Mouse (Mus musculus): Measurements from ENCODE around the gene Ctsz. TPM values are rescaled to one million over a fixed set of nuclear protein-coding genes. Genes with fewer than 3 reads are reported as not detected.

The Ctsz gene
- total and polyA plus RNA-seq, 2 experiments from 2014 or later: 61.7 to 72.8 TPM

GRCm38 (mm10) chr2:174439961-174440360, 1.1 kb upstream of the Ctsz start:
- DNase-seq (ENCODE audit: low spot score) (no peak), ATAC-seq (ENCODE audit: insufficient read depth, low read depth) (no peak)
- WGBS: 83% methylated on average over 9 of the region's 9 CpGs
- Histone ChIP-seq H3K9me3 (replicated peaks; ENCODE audit: control insufficient read depth, low read length) (no peaks in the 10 kb centered on the region), H3K4me1 (ENCODE audit: control insufficient read depth, insufficient read depth) (peaks cover 25% of the 10 kb centered on the region), H3K36me3 (replicated peaks; ENCODE audit: control insufficient read depth, insufficient read depth, low read length) (0 out of 2 replicates have a peak, but pooled peaks cover 3% of the 10 kb centered on the region), H3K27ac (ENCODE audit: low read depth) (no peak overlapping the region), H3K4me2 (ENCODE audit: low read depth, low read length) (no peak overlapping the region), H3K4me3 (ENCODE audit: low read depth, low read length) (no peak overlapping the region), H3K9ac (replicated peaks; ENCODE audit: low read depth, low read length) (no peak overlapping the region), H3K27me3 (ENCODE audit: control insufficient read depth, insufficient read depth, low read length) (no peaks in the 10 kb centered on the region)
- no peak for TF ChIP-seq EP300 (IDR thresholded peaks at IDR 0.05; ENCODE audit: low read depth)
- no peak for TF ChIP-seq CTCF (IDR thresholded peaks at IDR 0.05; ENCODE audit: low read depth)

- no peak for TF ChIP-seq EP300 (IDR thresholded peaks at IDR 0.05; ENCODE audit: low read depth)
- TF ChIP-seq CTCF (IDR thresholded peaks at IDR 0.05; ENCODE audit: low read depth): no peak
- Histone ChIP-seq H3K27ac (ENCODE audit: low read depth) (0 out of 2 replicates have a peak overlapping the region, but pooled peaks have one; percentile 18), H3K9me3 (replicated peaks; ENCODE audit: control insufficient read depth, low read length) (no peaks in the 10 kb centered on the region), H3K4me2 (ENCODE audit: low read depth, low read length) (peak overlapping the region; percentile 79), H3K27me3 (ENCODE audit: control insufficient read depth, insufficient read depth, low read length) (no peaks in the 10 kb centered on the region), H3K4me3 (ENCODE audit: low read depth, low read length) (peak overlapping the region; percentile 65; the same call in 1 of the 2 replicates), H3K9ac (replicated peaks; ENCODE audit: low read depth, low read length) (no peak overlapping the region), H3K36me3 (replicated peaks; ENCODE audit: control insufficient read depth, insufficient read depth, low read length) (0 out of 2 replicates have a peak, but pooled peaks cover 3% of the 10 kb centered on the region), H3K4me1 (ENCODE audit: control insufficient read depth, insufficient read depth) (peaks cover 25% of the 10 kb centered on the region)
- DNase-seq (ENCODE audit: low spot score): no peak
- 39% methylated on average over 5 of the region's 5 CpGs for WGBS
- no peak for ATAC-seq (ENCODE audit: insufficient read depth, low read depth)
Measured at GRCm38 (mm10) chr2:174439450-174439838, 605 bp upstream of the Ctsz start.

GRCm38 (mm10) chr2:174438181-174438580, 658 bp downstream of the Ctsz start:
- TF ChIP-seq EP300 (IDR thresholded peaks at IDR 0.05; ENCODE audit: low read depth) (no peak), CTCF (IDR thresholded peaks at IDR 0.05; ENCODE audit: low read depth) (no peak)
- no peak for DNase-seq (ENCODE audit: low spot score)
- ATAC-seq (ENCODE audit: insufficient read depth, low read depth): no peak
- Histone ChIP-seq H3K4me2 (ENCODE audit: low read depth, low read length) (peak overlapping the region; percentile 79), H3K9ac (replicated peaks; ENCODE audit: low read depth, low read length) (peak overlapping the region; percentile 66), H3K27ac (ENCODE audit: low read depth) (peak overlapping the region; percentile 18), H3K36me3 (replicated peaks; ENCODE audit: control insufficient read depth, insufficient read depth, low read length) (0 out of 2 replicates have a peak, but pooled peaks cover 7% of the 10 kb centered on the region), H3K4me3 (ENCODE audit: low read depth, low read length) (peak overlapping the region; percentile 65), H3K9me3 (replicated peaks; ENCODE audit: control insufficient read depth, low read length) (no peaks in the 10 kb centered on the region), H3K4me1 (ENCODE audit: control insufficient read depth, insufficient read depth) (peaks cover 25% of the 10 kb centered on the region), H3K27me3 (ENCODE audit: control insufficient read depth, insufficient read depth, low read length) (no peaks in the 10 kb centered on the region)
- 62% methylated on average over 11 of the region's 11 CpGs for WGBS

GRCm38 (mm10) chr2:174437697-174437982, 1.2 kb downstream of the Ctsz start:
- Histone ChIP-seq H3K9ac (replicated peaks; ENCODE audit: low read depth, low read length) (no peak overlapping the region), H3K36me3 (replicated peaks; ENCODE audit: control insufficient read depth, insufficient read depth, low read length) (0 out of 2 replicates have a peak, but pooled peaks cover 7% of the 10 kb centered on the region), H3K27ac (ENCODE audit: low read depth) (peak overlapping the region; percentile 18; the same call in 1 of the 2 replicates), H3K4me2 (ENCODE audit: low read depth, low read length) (peak overlapping the region; percentile 79), H3K4me3 (ENCODE audit: low read depth, low read length) (no peak overlapping the region; the same call in 1 of the 2 replicates), H3K9me3 (replicated peaks; ENCODE audit: control insufficient read depth, low read length) (no peaks in the 10 kb centered on the region), H3K4me1 (ENCODE audit: control insufficient read depth, insufficient read depth) (peaks cover 19% of the 10 kb centered on the region), H3K27me3 (ENCODE audit: control insufficient read depth, insufficient read depth, low read length) (no peaks in the 10 kb centered on the region)
- TF ChIP-seq EP300 (IDR thresholded peaks at IDR 0.05; ENCODE audit: low read depth) (no peak), CTCF (IDR thresholded peaks at IDR 0.05; ENCODE audit: low read depth) (no peak)
- 96% methylated on average over 4 of the region's 4 CpGs for WGBS
- ATAC-seq (ENCODE audit: insufficient read depth, low read depth) (no peak), DNase-seq (ENCODE audit: low spot score) (no peak)

GRCm38 (mm10) chr2:174436916-174437696, 1.7 kb downstream of the Ctsz start:
- Histone ChIP-seq H3K4me1 (ENCODE audit: control insufficient read depth, insufficient read depth) (peaks cover 14% of the 10 kb centered on the region), H3K9me3 (replicated peaks; ENCODE audit: control insufficient read depth, low read length) (no peaks in the 10 kb centered on the region), H3K4me3 (ENCODE audit: low read depth, low read length) (no peak overlapping the region), H3K27me3 (ENCODE audit: control insufficient read depth, insufficient read depth, low read length) (no peaks in the 10 kb centered on the region), H3K9ac (replicated peaks; ENCODE audit: low read depth, low read length) (no peak overlapping the region), H3K36me3 (replicated peaks; ENCODE audit: control insufficient read depth, insufficient read depth, low read length) (0 out of 2 replicates have a peak, but pooled peaks cover 7% of the 10 kb centered on the region), H3K4me2 (ENCODE audit: low read depth, low read length) (peak overlapping the region; percentile 79; the same call in 1 of the 2 replicates), H3K27ac (ENCODE audit: low read depth) (no peak overlapping the region)
- DNase-seq (ENCODE audit: low spot score) (no peak), ATAC-seq (ENCODE audit: insufficient read depth, low read depth) (no peak)
- WGBS: 92% methylated on average over 7 of the region's 7 CpGs
- no peak for TF ChIP-seq EP300 (IDR thresholded peaks at IDR 0.05; ENCODE audit: low read depth)
- no peak for TF ChIP-seq CTCF (IDR thresholded peaks at IDR 0.05; ENCODE audit: low read depth)

All from heart, postnatal 0 days (tissue).